Mouse (Mus musculus) forebrain, embryonic 16.5 days (tissue): Measurements from ENCODE around the gene Atxn2. TPM values are rescaled to one million over a fixed set of nuclear protein-coding genes. Genes with fewer than 3 reads are reported as not detected.

Source experiments
- ATAC-seq: fragments of 200-750 bp; cut with Nextera tagmentation; 2 replicates; pipeline ENCODE4 v1.8.0; 2017; ENCODE audit warnings: mild to moderate bottlenecking, moderate library complexity
- H3K27ac ChIP-seq: fragments of 300-500 bp; sonication (generic); 2 replicates; pipeline ENCODE4 v1.5.1; 2014; ENCODE audit warnings: low read length, control low read depth
- H3K27me3 ChIP-seq: fragments of 300-500 bp; sonication (generic); replicated peaks from 2 replicates; pipeline ENCODE4 v1.6.1; 2014; ENCODE audit warnings: low read length; ENCODE audit not compliant: control insufficient read depth, insufficient read depth
- H3K36me3 ChIP-seq: fragments of 300-500 bp; sonication (generic); 2 replicates; pipeline ENCODE4 v1.6.1; 2014; ENCODE audit not compliant: control insufficient read depth, insufficient read depth
- H3K4me1 ChIP-seq: fragments of 300-500 bp; sonication (generic); replicated peaks from 2 replicates; pipeline ENCODE4 v1.6.1; 2014; ENCODE audit warnings: low read length; ENCODE audit not compliant: control insufficient read depth, insufficient read depth
- H3K4me2 ChIP-seq: fragments of 300-500 bp; sonication (generic); 2 replicates; pipeline ENCODE4 v1.6.1; 2014; ENCODE audit warnings: mild to moderate bottlenecking, low read length, control low read depth
- H3K4me3 ChIP-seq: fragments of 300-500 bp; sonication (generic); replicated peaks from 2 replicates; pipeline ENCODE4 v1.5.1; 2014; ENCODE audit warnings: mild to moderate bottlenecking, low read length, control low read depth
- H3K9ac ChIP-seq: fragments of 300-500 bp; sonication (generic); replicated peaks from 2 replicates; pipeline ENCODE4 v1.6.1; 2014; ENCODE audit warnings: low read depth, low read length, control low read depth
- H3K9me3 ChIP-seq: fragments of 300-500 bp; sonication (generic); 2 replicates; pipeline ENCODE4 v1.6.1; 2016; ENCODE audit warnings: low read length; ENCODE audit not compliant: control insufficient read depth
- WGBS: fragments of 180-500 bp; shearing (Covaris S2); extraction: QIAGEN DNeasy Blood & Tissue Kit; methylation state at CpG from one replicate; pipeline ENCODE4 v1.1.7; 2014; 5-methylcytosine and 5-hydroxymethylcytosine counted together
- polyA plus RNA-seq: library from polyadenylated mRNA; unstranded; fragments of >200 nt; fragmentation: Nextera tagmentation; extraction: Ambion mirVana; gene quantifications from 2 replicates; pipeline ENCODE4 v1.2.1, GENCODE M21; 2015

The Atxn2 gene
- polyA plus RNA-seq, 1 experiment from 2014 or later: 58.3 TPM

DNA sequence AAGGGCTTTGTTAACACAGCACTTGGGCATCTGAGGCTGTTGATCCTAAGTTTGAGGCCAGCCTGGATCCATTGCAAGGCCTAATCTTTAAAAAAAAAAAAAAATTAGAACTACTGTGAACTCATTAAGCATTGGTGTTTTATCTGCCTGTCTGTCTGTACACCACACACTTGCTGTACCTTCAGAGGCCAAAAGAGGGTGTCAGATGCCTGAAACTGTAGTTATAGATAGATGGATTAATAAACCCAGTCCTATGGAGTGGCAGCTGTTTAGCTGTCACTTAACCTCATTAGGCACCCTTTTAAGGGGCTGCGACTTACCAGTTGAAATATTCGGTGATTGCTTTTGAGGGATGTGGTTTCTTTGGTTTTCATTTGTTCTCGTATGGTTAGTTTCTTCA lies 84.7 kb downstream of the Atxn2 start:
- no peak for ATAC-seq
- Histone ChIP-seq H3K4me2 (no peak overlapping the region), H3K4me3 (no peak overlapping the region), H3K27ac (no peak overlapping the region), H3K9me3 (no peaks in the 10 kb centered on the region), H3K9ac (no peak overlapping the region), H3K36me3 (peaks cover 19% of the 10 kb centered on the region), H3K27me3 (no peaks in the 10 kb centered on the region), H3K4me1 (no peaks in the 10 kb centered on the region)
- WGBS: 81% methylated on average over 3 of the region's 3 CpGs

DNA sequence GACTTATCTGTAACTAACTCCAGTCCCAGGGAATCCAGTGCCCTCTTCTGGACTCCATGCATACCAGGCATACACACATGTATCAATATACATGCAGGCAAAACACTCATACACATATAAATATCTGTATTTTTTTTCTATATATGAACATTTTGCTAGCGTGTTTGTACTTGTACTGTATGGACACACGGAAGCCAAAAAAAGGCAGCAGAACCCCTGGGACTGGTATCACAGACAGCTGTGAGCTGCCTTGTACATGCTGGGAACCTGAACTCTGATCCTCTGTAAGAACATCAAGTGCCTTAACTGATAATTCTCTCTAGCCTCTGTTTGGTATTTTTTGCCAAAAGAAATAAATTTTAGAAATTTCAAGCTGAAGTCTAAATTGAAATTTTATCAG lies 87.3 kb downstream of the Atxn2 start:
- no peaks in the 10 kb centered on the region for H3K27me3 ChIP-seq
- H3K9ac ChIP-seq: no peak overlapping the region
- WGBS: 100% methylated on average over 2 of the region's 2 CpGs
- no peaks in the 10 kb centered on the region for H3K9me3 ChIP-seq
- ATAC-seq: no peak
- no peak overlapping the region for H3K4me2 ChIP-seq
- peaks cover 30% of the 10 kb centered on the region for H3K36me3 ChIP-seq
- no peak overlapping the region for H3K4me3 ChIP-seq
- H3K27ac ChIP-seq: no peak overlapping the region
- no peaks in the 10 kb centered on the region for H3K4me1 ChIP-seq

DNA sequence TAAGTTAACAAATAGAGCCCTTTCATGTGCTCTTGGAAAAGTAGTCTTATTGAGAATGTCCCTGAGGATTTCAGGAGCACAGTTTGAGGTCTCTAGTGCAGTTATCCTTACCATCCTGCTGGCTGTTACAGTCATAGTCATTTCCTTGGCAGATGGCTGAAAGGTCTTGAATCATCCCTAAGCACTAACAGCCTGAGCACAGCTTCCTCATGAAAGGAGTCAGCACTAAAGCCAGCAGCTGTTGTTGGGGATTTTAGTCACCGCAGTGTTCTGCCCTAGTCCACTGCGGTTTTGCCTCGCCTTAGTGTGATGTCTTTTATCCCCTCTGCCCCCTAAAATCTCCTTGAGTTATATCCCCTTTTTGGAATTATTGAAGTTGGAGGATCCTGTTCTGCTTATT lies 96.0 kb downstream of the Atxn2 start:
- no peak overlapping the region for H3K4me2 ChIP-seq
- 0 out of 2 replicates have a peak, but pooled peaks cover 4% of the 10 kb centered on the region for H3K4me1 ChIP-seq
- 84% methylated on average over 3 of the region's 3 CpGs for WGBS
- no peak overlapping the region for H3K27ac ChIP-seq
- peaks cover 25% of the 10 kb centered on the region for H3K36me3 ChIP-seq
- H3K27me3 ChIP-seq: no peaks in the 10 kb centered on the region
- H3K4me3 ChIP-seq: no peak overlapping the region
- no peaks in the 10 kb centered on the region for H3K9me3 ChIP-seq
- H3K9ac ChIP-seq: no peak overlapping the region
- ATAC-seq: no peak

DNA sequence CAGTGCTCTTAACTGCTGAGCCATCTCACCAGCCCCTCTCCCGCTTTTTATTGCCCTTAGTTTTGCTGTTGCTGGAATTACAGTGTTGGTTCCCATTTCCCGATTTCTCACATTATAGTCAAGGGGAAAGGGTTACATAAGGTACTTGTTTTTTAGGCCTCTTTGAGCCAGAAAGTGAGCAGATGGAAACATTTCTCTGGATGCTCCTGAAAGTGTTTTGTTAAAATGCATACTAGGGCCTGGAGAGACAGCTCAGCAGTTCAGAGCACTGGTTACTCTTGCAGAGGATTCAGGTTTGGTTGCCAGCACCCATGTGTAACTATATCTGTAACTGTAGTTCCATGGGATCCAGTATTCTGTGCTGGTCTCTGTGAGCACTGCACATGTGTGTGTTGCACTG lies 97.1 kb downstream of the Atxn2 start:
- 0 out of 2 replicates have a peak, but pooled peaks cover 4% of the 10 kb centered on the region for H3K4me1 ChIP-seq
- WGBS: 94% methylated on average over 2 of the region's 2 CpGs
- no peak overlapping the region for H3K27ac ChIP-seq
- no peaks in the 10 kb centered on the region for H3K27me3 ChIP-seq
- no peaks in the 10 kb centered on the region for H3K9me3 ChIP-seq
- no peak overlapping the region for H3K9ac ChIP-seq
- no peak overlapping the region for H3K4me3 ChIP-seq
- H3K4me2 ChIP-seq: no peak overlapping the region
- H3K36me3 ChIP-seq: peaks cover 25% of the 10 kb centered on the region
- ATAC-seq: no peak

DNA sequence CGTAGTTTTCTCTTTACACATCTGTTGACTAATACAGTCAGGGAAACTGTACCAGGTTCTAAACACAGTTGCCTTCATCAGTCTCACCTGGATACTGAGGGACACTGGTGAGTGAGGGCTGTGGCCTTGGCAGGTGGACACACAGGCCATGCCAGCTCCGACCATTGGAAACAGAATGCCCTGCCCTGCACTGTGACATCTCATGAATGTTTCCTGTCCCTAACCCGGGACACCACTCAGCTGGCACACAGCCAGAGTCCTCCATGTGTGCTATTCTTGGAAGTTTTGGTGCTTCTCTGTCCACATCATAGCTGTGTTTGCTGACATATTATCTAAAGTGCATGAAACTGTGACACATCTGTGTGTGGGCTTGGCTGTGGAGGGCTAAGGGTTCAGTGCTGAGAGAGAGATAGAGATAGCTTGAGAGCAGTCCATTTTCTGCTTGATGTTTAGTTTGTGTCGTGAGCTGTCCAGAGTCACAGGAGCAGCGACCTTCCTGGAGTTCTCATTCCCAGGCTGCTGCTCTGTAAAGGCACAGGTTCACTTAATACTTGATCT lies 98.6 kb downstream of the Atxn2 start:
- Histone ChIP-seq H3K4me3 (no peak overlapping the region), H3K27ac (no peak overlapping the region), H3K4me2 (no peak overlapping the region), H3K9ac (no peak overlapping the region), H3K9me3 (no peaks in the 10 kb centered on the region), H3K4me1 (0 out of 2 replicates have a peak, but pooled peaks cover 4% of the 10 kb centered on the region), H3K27me3 (no peaks in the 10 kb centered on the region), H3K36me3 (peaks cover 23% of the 10 kb centered on the region)
- WGBS: 78% methylated on average over 5 of the region's 5 CpGs
- no peak for ATAC-seq

DNA sequence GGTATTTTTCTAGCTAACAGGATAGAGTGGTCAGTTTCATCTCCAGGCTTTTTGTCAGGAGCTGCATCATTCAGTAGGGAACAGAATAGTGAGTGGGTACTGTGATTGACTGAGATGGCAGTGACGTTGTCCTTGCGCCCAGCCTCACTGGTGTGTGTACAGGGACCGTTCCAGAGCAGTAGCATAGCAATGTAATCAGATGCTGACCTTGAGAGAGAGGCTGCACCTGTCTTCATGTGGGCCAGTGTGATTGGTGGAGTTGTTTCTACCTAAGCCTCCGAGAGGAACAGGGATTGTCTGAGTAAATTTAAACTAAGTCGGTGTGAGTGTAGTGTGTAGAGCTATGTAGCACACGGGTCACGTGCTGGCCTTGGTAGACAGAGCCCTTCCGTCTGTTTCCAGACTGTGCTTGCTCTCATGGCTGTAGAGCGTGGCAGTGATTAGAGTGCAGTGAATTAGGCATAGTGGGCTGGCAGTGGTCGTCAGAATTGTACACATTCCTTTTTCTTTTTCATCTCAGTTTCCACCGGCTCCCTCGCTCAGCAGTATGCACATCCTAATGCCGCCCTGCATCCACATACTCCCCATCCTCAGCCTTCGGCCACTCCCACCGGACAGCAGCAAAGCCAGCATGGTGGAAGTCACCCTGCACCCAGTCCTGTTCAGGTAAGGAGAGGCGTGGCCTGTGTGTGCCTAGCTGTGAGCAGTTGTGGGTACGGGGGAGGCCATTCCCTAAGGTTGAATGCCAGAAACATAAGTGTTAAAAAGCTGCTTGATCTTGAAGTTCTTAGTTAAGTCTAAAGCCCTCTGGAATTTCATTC lies 99.4 kb downstream of the Atxn2 start:
- Histone ChIP-seq H3K9me3 (no peaks in the 10 kb centered on the region), H3K27ac (no peak overlapping the region), H3K4me2 (no peak overlapping the region), H3K27me3 (no peaks in the 10 kb centered on the region), H3K4me1 (0 out of 2 replicates have a peak, but pooled peaks cover 4% of the 10 kb centered on the region), H3K9ac (no peak overlapping the region), H3K36me3 (peaks cover 23% of the 10 kb centered on the region), H3K4me3 (no peak overlapping the region)
- 89% methylated on average over 17 of the region's 17 CpGs for WGBS
- no peak for ATAC-seq

DNA sequence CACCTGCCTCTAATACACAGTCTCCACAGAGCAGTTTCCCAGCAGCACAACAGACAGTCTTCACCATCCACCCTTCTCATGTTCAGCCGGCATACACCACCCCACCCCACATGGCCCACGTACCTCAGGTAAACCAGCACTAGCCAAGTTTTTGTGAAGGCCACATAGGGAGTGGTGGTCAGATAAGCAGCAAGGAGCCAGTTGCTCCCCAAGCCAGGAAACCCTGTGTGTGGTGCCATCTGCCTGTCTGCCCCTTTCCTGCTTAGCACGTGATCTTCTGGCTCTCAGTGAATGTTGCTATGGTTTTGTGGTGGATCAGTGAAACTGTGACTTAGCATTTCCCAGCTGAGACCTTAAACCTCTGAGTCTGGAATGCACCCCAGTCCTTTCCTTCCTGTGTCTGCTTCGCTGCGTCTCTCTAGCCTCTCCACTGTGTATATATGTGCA lies 100.4 kb downstream of the Atxn2 start:
- H3K9me3 ChIP-seq: no peaks in the 10 kb centered on the region
- WGBS: 92% methylated on average over 5 of the region's 5 CpGs
- no peak for ATAC-seq
- 0 out of 2 replicates have a peak, but pooled peaks cover 2% of the 10 kb centered on the region for H3K4me1 ChIP-seq
- no peak overlapping the region for H3K27ac ChIP-seq
- no peak overlapping the region for H3K4me2 ChIP-seq
- H3K36me3 ChIP-seq: peaks cover 32% of the 10 kb centered on the region
- no peak overlapping the region for H3K4me3 ChIP-seq
- no peak overlapping the region for H3K9ac ChIP-seq
- no peaks in the 10 kb centered on the region for H3K27me3 ChIP-seq

DNA sequence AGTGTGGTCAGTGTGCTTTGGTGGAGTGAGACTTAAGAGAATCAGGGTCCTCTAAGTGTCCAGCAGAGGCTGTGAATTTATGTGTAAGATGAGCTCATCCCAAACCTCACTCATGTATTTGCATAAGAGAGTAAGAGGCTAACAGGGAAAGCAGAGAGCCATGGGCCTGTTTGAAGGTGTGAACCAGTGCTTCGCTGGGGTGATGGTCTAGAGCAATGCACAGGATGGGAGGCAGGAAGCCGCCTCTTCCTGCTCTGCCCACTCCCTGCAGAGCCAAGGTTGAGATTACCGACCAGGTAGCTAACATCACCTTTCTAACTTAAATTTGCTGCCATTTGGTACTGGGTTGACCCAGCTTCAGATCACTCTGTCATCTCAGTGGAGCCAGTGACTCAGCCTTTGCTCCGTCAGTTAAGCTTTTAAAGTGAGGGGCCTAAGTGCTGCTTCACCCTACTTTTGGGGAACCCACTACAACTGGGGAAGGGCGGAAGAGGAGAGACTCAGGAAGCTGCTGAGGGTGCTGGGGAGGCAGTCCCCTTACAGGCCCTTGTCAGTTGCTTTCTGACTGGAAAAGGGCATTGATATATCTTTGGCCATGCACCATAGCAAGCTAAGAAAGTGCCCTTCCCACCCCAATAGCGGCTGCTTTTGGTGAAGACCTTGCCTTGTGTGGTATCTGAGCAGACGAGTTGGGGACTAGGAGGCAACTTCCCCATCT lies 101.5 kb downstream of the Atxn2 start:
- Histone ChIP-seq H3K9me3 (no peaks in the 10 kb centered on the region), H3K4me1 (no peaks in the 10 kb centered on the region), H3K36me3 (peaks cover 36% of the 10 kb centered on the region), H3K9ac (no peak overlapping the region), H3K4me2 (no peak overlapping the region), H3K4me3 (no peak overlapping the region), H3K27me3 (no peaks in the 10 kb centered on the region), H3K27ac (no peak overlapping the region)
- no peak for ATAC-seq
- WGBS: 89% methylated on average over 7 of the region's 7 CpGs

DNA sequence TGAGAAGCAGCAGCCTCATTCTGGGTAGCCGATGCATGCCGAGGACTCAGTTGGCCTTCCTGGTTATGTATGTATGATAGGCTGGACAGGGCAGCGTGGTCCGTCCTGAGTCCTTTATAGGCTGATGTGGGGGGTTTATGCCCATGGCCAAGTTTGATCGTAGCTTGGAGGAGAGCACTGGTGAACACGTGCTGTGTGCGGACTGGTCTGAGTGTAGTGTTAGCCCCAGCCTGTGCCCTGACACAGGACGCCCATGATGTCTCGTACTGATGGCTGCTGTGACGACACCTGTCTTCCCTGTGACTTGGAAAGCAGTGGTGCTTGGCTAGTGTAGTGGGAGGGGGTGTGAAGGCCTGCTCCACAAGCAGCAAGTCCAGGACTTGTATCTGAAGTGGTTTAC lies 102.6 kb downstream of the Atxn2 start:
- no peak overlapping the region for H3K4me2 ChIP-seq
- H3K9me3 ChIP-seq: no peaks in the 10 kb centered on the region
- peaks cover 38% of the 10 kb centered on the region for H3K36me3 ChIP-seq
- no peaks in the 10 kb centered on the region for H3K4me1 ChIP-seq
- H3K27ac ChIP-seq: no peak overlapping the region
- no peaks in the 10 kb centered on the region for H3K27me3 ChIP-seq
- 95% methylated on average over 10 of the region's 10 CpGs for WGBS
- ATAC-seq: no peak
- no peak overlapping the region for H3K9ac ChIP-seq
- no peak overlapping the region for H3K4me3 ChIP-seq
